Mouse (Mus musculus): ENCODE measurements around the gene Hnrnpdl. TPM values are rescaled to one million over a fixed set of nuclear protein-coding genes. Genes with fewer than 3 reads are reported as not detected.

Gene Hnrnpdl
- total RNA-seq, 2 experiments from 2014 or later = 97.3 to 105 TPM

GRCm38 (mm10) chr5:100008485-100008884 lies 31.0 kb downstream of the Hnrnpdl start:
- intact Hi-C loops (cut with DNase I) = no loop called here
- no peak for DNase-seq

GRCm38 (mm10) chr5:100007040-100007375 lies 32.5 kb downstream of the Hnrnpdl start:
- intact Hi-C loops (cut with DNase I) = no loop called here
- DNase-seq = no peak

DNA sequence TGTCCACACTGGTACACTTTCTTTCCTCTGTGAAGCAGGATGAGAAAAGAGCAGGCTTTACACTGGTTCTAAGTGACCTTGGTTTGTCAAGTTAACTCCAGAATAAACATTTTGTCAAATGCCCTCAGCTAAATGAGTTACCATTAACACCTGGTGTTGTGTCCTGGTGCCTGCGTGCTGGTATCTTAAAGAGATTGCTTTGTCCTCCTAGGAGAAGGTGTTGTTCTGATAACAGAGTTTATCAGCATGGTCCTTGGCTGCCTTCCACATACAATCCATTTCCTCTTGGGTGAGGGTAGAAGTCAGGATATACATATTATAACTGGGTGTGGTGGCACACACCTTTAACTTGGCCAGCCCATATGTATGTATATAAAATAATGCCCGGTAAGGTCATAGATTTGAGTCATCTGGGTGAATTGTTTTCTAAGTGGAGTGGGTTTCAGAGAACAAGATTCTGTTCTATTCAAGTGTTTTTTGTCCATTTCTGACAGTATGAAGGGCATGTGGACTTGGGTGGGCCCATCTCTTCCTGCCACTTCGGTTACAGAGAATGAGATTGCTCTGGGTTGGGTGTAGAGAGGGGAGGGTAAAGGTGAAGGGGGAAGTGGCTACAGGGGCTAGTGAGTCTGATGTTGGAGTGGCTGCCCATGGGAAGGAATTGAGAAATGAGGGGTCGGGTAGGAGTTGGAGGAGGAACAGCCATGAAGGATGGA lies 33.0 kb downstream of the Hnrnpdl start:
- intact Hi-C loops (cut with DNase I) = no loop called here
- DNase-seq = no peak

DNA sequence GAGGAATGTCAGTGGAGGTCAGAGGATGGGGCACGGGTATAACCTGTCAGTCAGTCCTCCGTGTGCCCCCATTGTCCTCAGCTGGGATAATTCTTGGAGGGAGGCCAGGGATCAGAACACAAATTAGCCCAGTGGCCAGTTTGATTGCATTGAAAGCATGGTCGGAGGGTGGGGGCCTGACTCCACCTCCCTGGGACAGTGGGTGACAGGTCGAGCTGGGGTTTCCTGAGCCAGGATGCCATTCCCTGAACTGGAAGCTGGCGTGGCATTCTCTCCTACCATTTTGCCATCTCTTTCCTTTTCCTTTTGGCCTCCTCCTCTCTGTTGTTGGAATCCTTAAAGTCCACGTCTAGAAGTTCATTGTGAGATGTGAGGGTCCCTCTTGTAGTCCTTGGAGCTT lies 33.6 kb downstream of the Hnrnpdl start:
- no peak for DNase-seq

DNA sequence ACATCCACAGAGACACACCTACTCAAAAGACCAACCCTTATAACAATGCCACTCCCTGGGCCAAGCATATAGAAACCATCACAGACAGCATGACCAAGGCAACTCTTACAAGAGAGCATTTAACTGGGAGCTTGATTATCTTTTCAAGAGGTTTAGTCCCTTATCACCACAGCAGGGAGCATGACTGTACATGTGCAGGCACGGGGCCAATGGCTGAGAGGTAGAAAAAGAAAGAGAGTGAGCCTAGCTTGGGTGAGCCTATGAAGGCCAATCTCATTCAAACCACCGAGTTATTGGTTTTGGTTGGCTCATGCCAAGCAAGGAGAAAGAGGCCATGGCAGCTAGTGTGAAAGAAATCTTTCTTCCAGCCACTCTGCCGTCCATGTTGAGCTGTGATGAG lies 34.0 kb downstream of the Hnrnpdl start:
- intact Hi-C loops (cut with DNase I) = no loop called here
- peak in 1 of 2 experiments; percentile 36 for DNase-seq

More for the DNA sequence above, 33.6 kb downstream of the Hnrnpdl start:
- intact Hi-C loops (cut with DNase I) = no loop called here

GRCm38 (mm10) chr5:100003895-100004294 lies 35.6 kb downstream of the Hnrnpdl start:
- intact Hi-C loops (cut with DNase I) = no loop called here
- no peak for DNase-seq

- intact Hi-C loops (cut with DNase I) = no loop called here
- no peak for DNase-seq
Observed at GRCm38 (mm10) chr5:100000500-100000899, 39.0 kb downstream of the Hnrnpdl start.

DNA sequence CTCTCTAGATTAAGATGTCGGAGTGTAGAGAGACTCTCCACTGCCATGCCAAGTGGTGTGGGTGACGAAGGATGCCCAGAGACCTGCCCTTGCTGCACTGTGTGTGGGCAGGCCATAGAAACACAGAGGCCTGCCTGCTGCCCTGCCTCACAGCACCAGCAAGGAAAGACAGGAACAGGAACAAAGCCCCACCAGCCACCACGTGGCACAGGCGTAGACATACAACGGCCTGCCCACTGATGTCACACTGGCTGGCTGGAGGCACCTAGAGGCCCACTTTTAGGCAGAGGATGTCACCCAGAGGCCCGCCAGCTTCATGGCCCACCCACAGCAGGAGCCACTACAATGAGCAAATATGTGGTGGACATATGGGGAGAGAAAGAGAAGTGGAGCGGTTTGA lies 39.4 kb downstream of the Hnrnpdl start:
- intact Hi-C loops (cut with DNase I) = no loop called here
- no peak for DNase-seq

DNA sequence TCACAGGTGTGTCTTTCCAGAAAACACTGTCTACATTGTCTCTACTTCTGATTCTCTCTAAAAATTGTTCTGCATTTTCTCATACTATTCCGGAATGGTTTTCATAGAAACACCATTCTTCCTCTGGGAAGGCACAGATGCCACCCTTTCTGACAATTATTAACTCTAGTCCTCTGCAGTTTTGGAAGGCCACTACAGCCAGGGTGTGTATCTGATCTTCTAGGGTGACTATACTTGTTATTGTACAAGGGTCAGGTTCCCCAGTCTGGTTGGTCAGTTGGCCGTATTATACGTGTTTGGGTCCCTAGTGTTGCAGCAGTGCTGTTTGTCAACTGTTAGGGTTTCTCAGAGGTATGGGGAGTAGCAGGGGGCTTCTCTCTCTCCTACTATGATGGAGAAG lies 44.8 kb downstream of the Hnrnpdl start:
- intact Hi-C loops (cut with DNase I) = no loop called here

DNA sequence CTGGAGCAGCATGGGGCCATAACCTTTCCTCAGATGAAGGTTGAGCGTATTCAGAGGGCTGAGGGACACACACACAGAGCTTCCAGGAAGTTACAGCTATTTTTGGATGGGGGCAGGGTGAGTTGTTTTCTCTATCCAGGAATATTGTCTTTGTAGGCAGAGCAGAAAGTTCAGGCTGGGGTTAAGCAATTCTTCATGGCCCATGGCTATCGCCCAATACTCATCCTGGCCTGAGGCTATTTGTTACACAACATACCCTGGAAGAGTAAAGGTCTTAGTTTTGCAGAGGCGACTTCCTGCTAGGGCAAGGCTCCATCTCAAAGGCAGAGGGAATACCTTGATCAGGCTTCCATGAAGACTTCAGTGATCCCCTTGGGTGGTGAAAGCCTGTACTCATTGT lies 45.3 kb downstream of the Hnrnpdl start:
- no peak for DNase-seq
- intact Hi-C loops (cut with DNase I) = no loop called here

More for the DNA sequence above, 44.8 kb downstream of the Hnrnpdl start:
- no peak for DNase-seq

Other genes with a start within 250 kb of the Hnrnpdl start
- gene Vamp9, start 133.4 kb downstream of the Hnrnpdl start, total RNA-seq (2021) = not detected
- gene Hnrnpd, start 60.7 kb downstream of the Hnrnpdl start, total RNA-seq (2021) = 100 to 1,000 TPM; 152 to 170 TPM
- 1 to 10 TPM; 1.6 to 1.7 TPM for gene 4930524J08Rik, start 60.6 kb downstream of the Hnrnpdl start, total RNA-seq (2021)
- gene Enoph1, start 321 bp upstream of the Hnrnpdl start, total RNA-seq (2021) = 10 to 100 TPM; 13.1 to 14.3 TPM
- gene Tmem150c, start 120.1 kb upstream of the Hnrnpdl start, total RNA-seq (2021) = 1 to 10 TPM; 4.4 to 4.8 TPM